Mouse (Mus musculus): ENCODE data around the gene Dnajb11. TPM values are rescaled to one million over a fixed set of nuclear protein-coding genes. Genes with fewer than 3 reads are reported as not detected.
A peak's percentile ranks its signal among the peaks of the same experiment; 100 is the strongest.

Gene Dnajb11
- total RNA-seq (2015; ENCODE audit: low replicate concordance) (91.4 and 105 TPM in 2 replicates), total RNA-seq (2017; ENCODE audit: low replicate concordance) (118 and 144 TPM in 2 replicates)

GRCm38 (mm10) chr16:22857431-22858113 lies at the start of gene Dnajb11, which contains the start of gene Tbccd1:
Gene Dnajb11 (plus strand): TSS chr16:22857845.
Gene Tbccd1 (minus strand): TSS chr16:22857669.
- ATAC-seq (replicated peaks; ENCODE audit: low FRiP score, poor library complexity, severe bottlenecking) = peak; percentile 90

- no peak for ATAC-seq (replicated peaks; ENCODE audit: low FRiP score, poor library complexity, severe bottlenecking)
Observed at GRCm38 (mm10) chr16:22811477-22811876, 46.2 kb upstream of the Dnajb11 start, which contains the start of gene Crygs. Gene Crygs (minus strand): TSS chr16:22811577.

GRCm38 (mm10) chr16:22820731-22821130 lies 36.9 kb upstream of the Dnajb11 start:
- ATAC-seq (replicated peaks; ENCODE audit: low FRiP score, poor library complexity, severe bottlenecking) = no peak

DNA sequence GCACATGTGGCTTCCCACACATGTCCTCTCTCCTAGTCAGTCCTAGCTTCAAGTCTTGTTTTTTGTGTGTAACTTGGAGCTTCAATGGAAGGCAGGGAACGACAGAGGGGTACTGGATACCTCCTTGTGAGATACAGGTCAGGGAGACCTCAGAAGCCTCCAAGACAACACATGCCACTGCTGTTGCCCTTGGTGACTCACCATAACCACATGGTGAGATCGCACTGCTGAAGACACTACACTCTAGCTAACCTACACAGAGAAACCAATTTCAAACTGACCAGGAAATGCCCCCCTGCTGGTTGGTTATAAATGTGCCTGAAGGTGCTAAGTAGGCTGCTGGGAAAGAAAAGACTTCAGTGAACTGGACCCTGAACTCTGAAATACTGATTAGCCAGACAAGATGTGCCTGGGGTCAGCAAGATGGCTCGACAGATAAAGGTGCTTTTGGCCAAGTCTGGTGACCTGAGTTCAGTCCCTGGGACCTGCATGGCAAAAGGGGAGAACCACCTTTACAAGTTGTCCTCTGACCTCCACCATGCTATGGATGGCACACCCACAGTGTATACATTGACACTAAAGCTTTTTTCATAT lies 24.6 kb upstream of the Dnajb11 start:
- ATAC-seq (replicated peaks; ENCODE audit: low FRiP score, poor library complexity, severe bottlenecking) = no peak

DNA sequence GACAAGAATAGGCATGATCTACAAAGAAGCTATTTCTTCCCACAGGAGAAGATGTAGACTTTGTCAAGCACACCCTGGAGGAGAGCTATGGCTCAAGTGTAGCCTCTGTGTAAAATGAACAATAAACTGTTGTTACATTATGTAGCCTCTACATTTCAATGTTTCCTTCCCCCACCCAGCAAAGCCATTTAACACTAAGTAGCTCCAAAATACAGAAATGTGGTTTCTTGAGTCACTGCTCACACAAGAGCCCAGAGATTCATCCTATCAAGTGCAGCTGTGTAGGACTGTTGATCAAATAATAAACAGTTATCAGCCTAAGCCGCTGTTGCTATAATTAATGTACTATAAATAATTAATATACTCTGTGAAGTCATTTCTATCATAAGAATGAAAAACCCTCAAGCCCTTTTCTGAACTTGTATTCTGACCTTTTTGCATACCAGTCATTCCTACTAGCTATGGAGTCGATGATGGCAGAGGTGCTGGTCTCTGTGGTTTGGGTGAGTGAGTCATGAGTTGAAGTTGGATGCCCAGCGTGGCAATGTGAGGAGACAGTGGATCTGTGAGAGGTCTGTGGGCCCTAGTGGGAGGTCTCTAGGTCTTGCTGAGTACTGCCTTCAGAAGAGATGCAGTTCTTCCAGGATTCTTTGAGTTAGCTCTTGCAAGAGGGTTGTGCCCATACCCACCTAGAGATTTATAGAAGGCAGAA lies 18.3 kb upstream of the Dnajb11 start:
- ATAC-seq (replicated peaks; ENCODE audit: low FRiP score, poor library complexity, severe bottlenecking) = no peak

GRCm38 (mm10) chr16:22842871-22843270 lies 14.8 kb upstream of the Dnajb11 start:
- ATAC-seq (replicated peaks; ENCODE audit: low FRiP score, poor library complexity, severe bottlenecking) = no peak

DNA sequence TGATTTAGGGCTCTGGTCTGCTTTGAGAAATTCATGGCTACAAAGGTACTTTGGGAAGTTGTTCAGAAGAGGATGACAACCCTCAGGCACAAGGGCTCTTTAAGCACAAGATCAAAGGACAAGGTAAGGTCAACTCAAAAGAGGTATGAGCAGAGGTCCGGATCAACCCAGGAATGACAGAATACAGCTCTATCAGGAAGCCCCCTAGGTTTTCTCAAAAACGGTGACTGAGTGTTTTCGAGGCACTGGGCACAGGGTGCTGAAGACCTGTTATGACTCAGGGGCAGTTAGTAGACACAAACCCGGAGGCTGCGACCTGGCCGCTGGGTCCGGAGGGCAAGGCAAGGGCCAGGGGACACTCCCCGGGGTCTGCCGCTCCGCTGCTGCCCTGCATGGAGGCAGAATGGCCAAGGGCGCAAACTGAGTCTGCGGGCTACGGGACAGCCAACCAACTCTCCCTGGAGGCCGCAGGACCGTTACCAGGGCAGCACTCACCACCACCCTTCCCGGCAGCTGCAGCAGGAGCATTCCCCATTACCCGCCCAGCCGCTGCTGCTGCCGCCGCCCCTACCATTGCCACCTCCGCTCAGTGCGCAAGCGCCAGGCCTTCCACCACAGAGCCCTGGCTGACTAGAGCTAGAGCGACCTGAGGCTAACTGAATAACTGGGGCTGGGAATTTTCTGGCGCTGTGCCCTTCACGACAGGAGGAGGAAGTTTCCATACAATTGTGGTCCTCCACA lies 13.4 kb upstream of the Dnajb11 start:
- peak; percentile 92 for ATAC-seq (replicated peaks; ENCODE audit: low FRiP score, poor library complexity, severe bottlenecking)

- 0 out of 2 replicates have a peak, but pooled peaks have one; percentile 35 for ATAC-seq (replicated peaks; ENCODE audit: low FRiP score, poor library complexity, severe bottlenecking)
Observed at GRCm38 (mm10) chr16:22844834-22845233, 12.8 kb upstream of the Dnajb11 start.

- ATAC-seq (replicated peaks; ENCODE audit: low FRiP score, poor library complexity, severe bottlenecking) = no peak
Observed at GRCm38 (mm10) chr16:22845481-22845880, 12.2 kb upstream of the Dnajb11 start.

GRCm38 (mm10) chr16:22847686-22848085 lies 10.0 kb upstream of the Dnajb11 start:
- no peak for ATAC-seq (replicated peaks; ENCODE audit: low FRiP score, poor library complexity, severe bottlenecking)

GRCm38 (mm10) chr16:22848331-22848730 lies 9.3 kb upstream of the Dnajb11 start:
- no peak for ATAC-seq (replicated peaks; ENCODE audit: low FRiP score, poor library complexity, severe bottlenecking)

DNA sequence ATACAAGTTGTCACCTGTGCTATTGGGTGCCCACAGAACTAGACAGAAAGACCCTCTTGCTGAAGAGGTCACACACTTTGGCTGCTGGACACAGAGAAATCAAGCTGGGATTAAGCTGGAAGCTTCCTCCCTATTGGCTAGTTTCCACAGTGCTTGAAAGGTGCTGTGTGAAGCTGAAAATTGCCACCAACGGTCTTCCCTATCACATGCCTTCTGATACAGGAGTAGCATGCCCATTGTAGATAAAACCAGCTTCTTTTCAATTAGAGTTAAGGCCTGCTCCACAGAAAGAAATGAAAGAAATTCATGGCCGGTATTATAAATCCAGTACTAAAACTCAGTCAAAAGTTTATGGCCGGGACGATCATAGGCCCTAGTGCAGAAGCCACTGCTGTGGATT lies 4.9 kb upstream of the Dnajb11 start:
- ATAC-seq (replicated peaks; ENCODE audit: low FRiP score, poor library complexity, severe bottlenecking) = no peak

DNA sequence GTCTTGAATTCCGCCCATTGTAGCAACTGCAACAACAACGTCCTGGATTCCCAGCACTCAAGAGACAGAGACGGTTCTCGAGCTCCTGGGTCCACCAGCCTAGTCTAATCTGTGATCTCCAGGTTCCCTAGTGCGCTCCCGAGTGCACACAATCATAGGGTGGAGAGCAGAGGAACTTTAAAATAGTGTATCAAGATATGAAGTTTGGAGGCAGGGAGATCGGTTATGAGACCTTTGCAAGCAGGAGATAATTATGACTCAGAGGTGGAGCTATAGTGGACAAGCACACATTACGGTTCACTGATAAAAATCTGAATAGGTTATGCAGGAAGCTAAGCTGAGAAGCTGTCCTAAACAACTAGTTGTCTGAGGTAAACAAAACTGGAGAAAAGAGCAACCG lies 872 bp upstream of the Dnajb11 start:
- ATAC-seq (replicated peaks; ENCODE audit: low FRiP score, poor library complexity, severe bottlenecking) = peak; percentile 40

DNA sequence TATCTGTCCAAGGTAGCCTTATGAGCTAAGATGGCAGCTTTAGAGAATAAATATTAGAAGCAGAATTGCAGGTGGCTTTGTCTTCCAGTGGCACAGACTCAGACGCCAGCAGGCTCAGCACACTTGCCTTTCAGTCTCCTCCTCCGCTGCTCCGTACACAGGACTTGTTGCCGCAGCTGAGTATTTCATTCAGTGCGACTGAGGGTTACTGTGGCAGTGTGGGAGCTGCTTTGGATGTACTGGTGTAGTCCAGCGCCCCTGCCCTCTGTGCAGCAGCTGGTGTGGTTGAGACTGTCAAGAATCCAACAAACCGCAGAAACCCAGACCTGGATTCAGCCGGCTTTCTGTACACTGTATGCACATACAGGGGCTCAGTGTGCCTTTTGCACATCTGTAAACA lies 14.8 kb downstream of the Dnajb11 start:
- ATAC-seq (replicated peaks; ENCODE audit: low FRiP score, poor library complexity, severe bottlenecking) = no peak

DNA sequence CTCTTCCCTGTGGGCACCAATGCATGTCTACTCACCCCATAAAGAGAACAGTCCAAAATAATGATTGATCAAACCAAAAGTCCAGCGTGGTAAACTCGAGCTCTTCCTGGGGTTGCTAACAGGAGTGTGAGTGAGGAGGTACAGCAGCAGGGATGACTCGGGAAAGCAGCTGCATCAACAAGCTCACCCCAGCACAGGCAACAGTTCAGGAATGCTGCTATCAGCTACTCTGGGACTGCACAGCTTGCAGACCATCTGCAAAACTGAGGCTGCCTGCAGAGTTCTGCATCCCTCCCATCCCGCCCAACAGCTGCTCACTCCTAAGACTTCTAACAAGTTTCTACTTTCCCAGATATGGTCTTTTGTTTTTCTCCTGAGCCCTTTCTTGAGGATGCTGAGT lies 15.7 kb downstream of the Dnajb11 start:
- no peak for ATAC-seq (replicated peaks; ENCODE audit: low FRiP score, poor library complexity, severe bottlenecking)

DNA sequence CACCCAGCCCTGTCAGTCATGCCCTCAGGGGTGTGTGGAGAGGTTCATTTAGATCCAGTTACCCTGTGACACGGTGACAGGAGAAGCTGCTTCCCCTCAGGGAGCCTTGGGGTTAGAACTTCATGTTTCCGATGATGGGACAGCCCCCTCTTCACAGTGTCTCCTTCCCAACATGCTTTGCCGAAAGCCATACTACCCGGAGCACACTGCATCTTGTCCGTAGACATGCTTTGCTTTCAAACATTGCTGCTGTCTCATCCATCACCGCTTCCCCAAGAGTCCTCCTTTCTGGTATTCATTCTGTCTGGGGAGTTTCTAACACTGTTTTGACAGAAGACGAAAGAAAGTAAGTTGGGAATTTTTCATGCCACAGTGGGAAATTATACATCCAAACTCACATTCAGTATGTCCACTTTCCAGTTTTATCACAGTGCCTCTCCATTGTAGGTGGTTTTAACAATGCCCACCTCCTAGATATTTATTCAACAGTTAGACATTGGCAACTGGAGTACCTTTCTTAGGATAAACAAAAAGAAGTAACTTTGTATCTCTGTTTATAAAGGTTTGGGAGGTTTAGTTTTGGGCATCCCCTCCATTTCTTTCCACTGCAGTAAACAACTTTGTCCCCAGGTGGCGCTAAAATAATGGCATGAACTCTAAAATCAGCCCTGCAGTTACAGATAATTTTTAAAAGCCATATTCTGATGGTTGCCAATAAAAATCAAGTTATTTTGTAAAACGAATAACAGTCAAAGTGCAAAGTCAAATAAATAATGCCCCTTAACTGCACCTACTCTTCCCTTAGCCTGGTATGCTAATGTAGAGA lies 18.8 kb downstream of the Dnajb11 start:
- ATAC-seq (replicated peaks; ENCODE audit: low FRiP score, poor library complexity, severe bottlenecking) = no peak

GRCm38 (mm10) chr16:22877660-22878390 lies 20.2 kb downstream of the Dnajb11 start:
- no peak for ATAC-seq (replicated peaks; ENCODE audit: low FRiP score, poor library complexity, severe bottlenecking)

DNA sequence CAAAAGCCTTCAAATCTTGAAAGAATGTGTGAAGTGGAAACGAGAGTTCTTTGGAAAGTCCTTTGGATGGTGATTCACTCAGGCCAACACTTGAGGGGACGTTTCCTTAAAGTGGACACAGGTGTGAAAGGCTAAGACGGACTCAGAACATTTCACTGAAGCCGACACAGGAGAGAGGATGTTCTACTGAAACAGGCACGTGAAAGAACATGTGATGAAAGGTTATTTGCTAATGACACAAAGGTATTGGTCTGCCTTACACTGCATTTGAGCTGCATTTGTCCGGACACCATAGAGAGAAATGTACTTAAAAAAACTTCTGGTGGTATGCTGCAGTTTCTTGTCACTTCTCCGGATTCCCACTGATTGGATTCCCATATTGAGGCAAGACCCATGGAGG lies 21.1 kb downstream of the Dnajb11 start:
- no peak for ATAC-seq (replicated peaks; ENCODE audit: low FRiP score, poor library complexity, severe bottlenecking)

Measured in erythroid progenitor cell, adult 5-6 weeks (primary cell).